Mouse (Mus musculus) limb, embryonic 13.5 days (tissue): Measurements from ENCODE around the gene Pitpnb. TPM values are rescaled to one million over a fixed set of nuclear protein-coding genes. Genes with fewer than 3 reads are reported as not detected.
A peak's percentile ranks its signal among the peaks of the same experiment; 100 is the strongest.

Experiments used
- ATAC-seq: fragments of 200-750 bp; cut with Nextera tagmentation; 2 replicates; pipeline ENCODE4 v1.8.0; 2017; ENCODE audit warnings: low read depth, moderate number of reproducible peaks, moderate TSS enrichment; ENCODE audit not compliant: low FRiP score
- H3K27ac ChIP-seq: fragments of 300-500 bp; sonication (generic); 2 replicates; pipeline ENCODE4 v1.5.1; 2015; ENCODE audit warnings: inconsistent platforms, mild to moderate bottlenecking, moderate library complexity
- H3K27me3 ChIP-seq: fragments of 300-500 bp; sonication (generic); 2 replicates; pipeline ENCODE4 v1.6.1; 2015; ENCODE audit warnings: mild to moderate bottlenecking, inconsistent platforms
- H3K36me3 ChIP-seq: fragments of 300-500 bp; sonication (generic); 2 replicates; pipeline ENCODE4 v1.6.1; 2015; ENCODE audit warnings: inconsistent platforms, mild to moderate bottlenecking, moderate library complexity
- H3K4me1 ChIP-seq: fragments of 300-500 bp; sonication (generic); 2 replicates; pipeline ENCODE4 v1.6.1; 2015; ENCODE audit warnings: inconsistent platforms
- H3K4me2 ChIP-seq: fragments of 300-500 bp; sonication (generic); replicated peaks from 2 replicates; pipeline ENCODE4 v1.6.1; 2015; ENCODE audit warnings: inconsistent platforms, mild to moderate bottlenecking, moderate library complexity
- H3K4me3 ChIP-seq: fragments of 300-500 bp; sonication (generic); 2 replicates; pipeline ENCODE4 v1.5.1; 2015; ENCODE audit warnings: moderate library complexity, mild to moderate bottlenecking, inconsistent platforms
- H3K9ac ChIP-seq: fragments of 300-500 bp; sonication (generic); 2 replicates; pipeline ENCODE4 v1.6.1; 2015; ENCODE audit warnings: mild to moderate bottlenecking, inconsistent platforms
- H3K9me3 ChIP-seq: fragments of 300-500 bp; sonication (generic); 2 replicates; pipeline ENCODE4 v1.6.1; 2016; ENCODE audit warnings: inconsistent platforms
- WGBS: fragments of 180-500 bp; shearing (Covaris S2); methylation state at CpG from one replicate; pipeline ENCODE4 v1.1.7; 2015; 5-methylcytosine and 5-hydroxymethylcytosine counted together
- polyA plus RNA-seq: library from polyadenylated mRNA; unstranded; fragments of >200 nt; fragmentation: Nextera tagmentation; extraction: Ambion mirVana; gene quantifications from 2 replicates; pipeline ENCODE4 v1.2.1, GENCODE M21; 2015

Pitpnb gene
- polyA plus RNA-seq, 1 experiment from 2014 or later: 116 TPM

GRCm38 (mm10) chr5:111356811-111357617 lies 26.5 kb downstream of the Pitpnb start:
- no peak overlapping the region for H3K4me3 ChIP-seq
- ATAC-seq: no peak
- no peak overlapping the region for H3K4me2 ChIP-seq
- 94% methylated on average over 12 of the region's 12 CpGs for WGBS
- H3K36me3 ChIP-seq: peaks cover 65% of the 10 kb centered on the region
- no peaks in the 10 kb centered on the region for H3K4me1 ChIP-seq
- H3K9me3 ChIP-seq: no peaks in the 10 kb centered on the region
- no peaks in the 10 kb centered on the region for H3K27me3 ChIP-seq
- no peak overlapping the region for H3K27ac ChIP-seq
- H3K9ac ChIP-seq: no peak overlapping the region

GRCm38 (mm10) chr5:111360546-111360945 lies 30.0 kb downstream of the Pitpnb start:
- 88% methylated on average over 5 of the region's 5 CpGs for WGBS
- Histone ChIP-seq H3K9ac (no peak overlapping the region), H3K4me2 (no peak overlapping the region), H3K36me3 (peaks cover 75% of the 10 kb centered on the region), H3K27me3 (no peaks in the 10 kb centered on the region), H3K4me3 (no peak overlapping the region), H3K4me1 (peaks cover under 1% of the 10 kb centered on the region; the same call in 1 of the 2 replicates), H3K9me3 (no peaks in the 10 kb centered on the region), H3K27ac (no peak overlapping the region)
- ATAC-seq: no peak

DNA sequence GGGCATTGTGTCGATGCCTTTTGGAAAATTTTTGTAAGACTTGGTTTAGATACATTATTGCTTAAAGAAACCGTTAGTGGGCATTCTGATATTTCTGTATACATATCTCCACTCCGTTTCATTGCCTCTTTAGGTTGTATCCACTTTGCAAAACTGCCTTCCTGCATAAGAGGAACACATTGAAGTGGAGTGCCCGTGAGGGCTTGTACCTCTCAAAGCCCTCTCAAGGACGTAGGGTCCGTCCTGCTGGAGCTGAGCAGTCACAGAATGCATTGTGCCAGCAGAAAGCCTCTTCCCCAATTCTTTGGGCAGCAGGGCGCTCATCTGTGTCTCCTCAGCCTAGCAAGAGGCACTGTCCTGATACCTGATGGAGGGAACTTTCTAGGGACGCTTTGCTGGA lies 30.5 kb downstream of the Pitpnb start:
- Histone ChIP-seq H3K27ac (no peak overlapping the region; the same call in 1 of the 2 replicates), H3K27me3 (no peaks in the 10 kb centered on the region), H3K9me3 (no peaks in the 10 kb centered on the region), H3K9ac (no peak overlapping the region), H3K4me2 (no peak overlapping the region), H3K4me3 (no peak overlapping the region), H3K4me1 (peaks cover 5% of the 10 kb centered on the region), H3K36me3 (peaks cover 74% of the 10 kb centered on the region)
- no peak for ATAC-seq
- 89% methylated on average over 8 of the region's 8 CpGs for WGBS

DNA sequence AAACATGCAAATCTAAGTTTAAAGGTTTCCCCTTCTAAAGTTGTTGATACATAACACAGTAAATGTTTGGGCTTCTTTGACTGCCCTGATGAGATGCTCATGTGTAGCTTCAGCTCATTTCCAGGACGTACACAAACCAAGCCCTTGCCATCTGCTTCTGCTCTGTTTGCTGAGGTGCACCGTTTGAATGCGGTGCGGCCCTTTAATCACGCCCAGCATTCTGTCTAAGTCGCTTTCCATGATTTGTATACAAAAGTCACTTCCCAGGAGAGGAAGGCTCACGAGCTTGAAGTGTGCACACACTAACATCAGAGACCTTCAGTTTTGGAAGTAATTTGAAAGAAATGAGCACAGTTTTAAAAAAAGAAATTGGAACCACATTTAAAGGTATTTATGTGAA lies 31.3 kb downstream of the Pitpnb start:
- no peaks in the 10 kb centered on the region for H3K27me3 ChIP-seq
- H3K4me3 ChIP-seq: no peak overlapping the region
- peaks cover 11% of the 10 kb centered on the region for H3K4me1 ChIP-seq
- no peak overlapping the region for H3K4me2 ChIP-seq
- peak overlapping the region; percentile 55 for H3K27ac ChIP-seq
- no peaks in the 10 kb centered on the region for H3K9me3 ChIP-seq
- peaks cover 68% of the 10 kb centered on the region for H3K36me3 ChIP-seq
- no peak for ATAC-seq
- WGBS: 61% methylated on average over 7 of the region's 7 CpGs
- H3K9ac ChIP-seq: no peak overlapping the region

DNA sequence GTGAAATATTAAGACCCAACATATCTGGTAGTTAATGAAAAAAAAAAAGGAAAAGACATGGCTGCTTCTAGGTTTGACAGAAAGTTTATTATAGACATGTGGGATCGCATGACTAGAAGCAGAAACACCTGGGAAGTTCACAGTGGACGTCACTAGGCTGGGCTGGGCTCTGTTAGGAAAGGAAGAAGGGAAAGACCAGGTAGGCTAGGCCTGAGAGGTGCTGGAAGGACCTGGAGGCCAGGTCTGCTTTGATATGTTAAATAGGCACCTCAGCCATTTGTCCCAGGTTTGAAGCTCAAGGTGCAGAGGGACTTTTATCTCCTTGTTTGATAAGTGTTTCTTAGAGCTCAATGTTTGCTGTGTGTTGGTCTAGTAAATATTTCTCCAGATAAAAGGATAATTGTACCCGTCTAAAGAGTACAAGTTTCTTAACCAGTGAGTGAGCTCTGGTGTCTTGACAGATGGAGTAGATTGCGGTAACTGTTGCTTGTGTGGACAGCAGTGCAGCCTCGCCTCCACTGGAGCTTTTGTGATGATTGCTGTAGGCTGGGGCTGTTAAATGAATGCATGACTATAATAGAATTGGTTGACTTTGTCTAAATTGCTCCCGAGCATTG lies 33.0 kb downstream of the Pitpnb start:
- Histone ChIP-seq H3K36me3 (peaks cover 57% of the 10 kb centered on the region), H3K9me3 (no peaks in the 10 kb centered on the region), H3K27me3 (no peaks in the 10 kb centered on the region), H3K27ac (no peak overlapping the region), H3K4me2 (no peak overlapping the region), H3K4me3 (no peak overlapping the region), H3K4me1 (peaks cover 20% of the 10 kb centered on the region), H3K9ac (no peak overlapping the region)
- WGBS: 74% methylated on average over 6 of the region's 6 CpGs
- ATAC-seq: no peak

- WGBS: 47% methylated on average over 3 of the region's 3 CpGs
- H3K36me3 ChIP-seq: peaks cover 56% of the 10 kb centered on the region
These were observed 34.0 kb downstream of the Pitpnb start for GRCm38 (mm10) chr5:111364533-111364932.

DNA sequence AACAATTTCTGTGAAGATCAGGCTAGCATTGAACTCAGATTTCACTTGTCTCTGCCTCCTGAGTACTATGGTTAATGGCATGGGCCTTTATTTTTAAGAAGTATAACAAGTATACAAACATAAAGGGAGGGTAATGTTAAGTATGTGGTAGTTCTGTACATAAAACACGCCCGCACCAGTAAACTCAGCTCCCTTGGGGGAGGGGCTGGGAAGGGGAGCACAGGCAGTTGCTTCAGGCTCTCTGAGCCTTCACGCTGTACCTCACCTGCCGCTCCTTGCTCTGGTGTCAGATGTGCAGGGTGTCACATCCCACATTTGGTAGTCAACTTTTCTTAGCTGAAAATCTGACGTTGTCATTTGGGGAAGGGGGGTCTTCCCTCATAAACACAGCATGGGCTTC lies 35.6 kb downstream of the Pitpnb start:
- Histone ChIP-seq H3K4me1 (peaks cover 20% of the 10 kb centered on the region), H3K4me3 (no peak overlapping the region), H3K27me3 (no peaks in the 10 kb centered on the region), H3K36me3 (peaks cover 57% of the 10 kb centered on the region), H3K9ac (no peak overlapping the region), H3K9me3 (no peaks in the 10 kb centered on the region), H3K27ac (no peak overlapping the region), H3K4me2 (no peak overlapping the region)
- no peak for ATAC-seq
- 44% methylated on average over 5 of the region's 5 CpGs for WGBS

More at GRCm38 (mm10) chr5:111364533-111364932, 34.0 kb downstream of the Pitpnb start:
- Histone ChIP-seq H3K4me3 (no peak overlapping the region), H3K9me3 (no peaks in the 10 kb centered on the region), H3K27me3 (no peaks in the 10 kb centered on the region), H3K9ac (no peak overlapping the region), H3K4me1 (peaks cover 20% of the 10 kb centered on the region), H3K4me2 (no peak overlapping the region), H3K27ac (no peak overlapping the region)
- ATAC-seq: no peak

DNA sequence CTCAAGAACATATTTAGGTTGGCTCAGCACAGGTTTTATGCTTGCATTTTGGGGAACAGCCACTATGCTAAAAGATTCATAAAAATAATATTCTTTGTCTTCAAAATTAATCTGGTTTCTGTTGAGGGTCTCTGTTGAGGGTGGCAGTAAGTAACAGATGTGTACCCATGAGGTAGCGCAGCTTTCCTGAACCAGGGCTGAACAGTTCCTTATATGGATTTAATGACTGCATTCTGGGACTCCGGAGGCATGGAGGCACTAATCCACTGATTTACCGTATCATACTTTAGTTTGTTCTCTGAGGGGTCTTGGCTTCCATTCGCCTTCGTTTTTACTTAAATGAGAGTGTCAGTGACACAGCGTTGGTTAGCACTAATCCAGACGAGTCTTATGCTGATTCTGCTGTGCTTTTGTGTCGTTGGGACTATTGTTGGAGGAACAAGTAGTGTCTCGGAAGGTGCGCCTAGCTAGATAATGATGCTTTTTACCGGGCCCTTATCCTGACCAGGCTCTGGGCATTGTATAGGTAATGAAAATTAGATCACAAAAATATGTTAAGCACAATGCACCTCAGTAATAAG lies 37.5 kb downstream of the Pitpnb start:
- no peak overlapping the region for H3K4me3 ChIP-seq
- no peak overlapping the region for H3K4me2 ChIP-seq
- H3K9me3 ChIP-seq: no peaks in the 10 kb centered on the region
- H3K36me3 ChIP-seq: peaks cover 60% of the 10 kb centered on the region
- ATAC-seq: no peak
- H3K4me1 ChIP-seq: peaks cover 20% of the 10 kb centered on the region
- H3K27me3 ChIP-seq: no peaks in the 10 kb centered on the region
- WGBS: 75% methylated on average over 11 of the region's 11 CpGs
- no peak overlapping the region for H3K27ac ChIP-seq
- no peak overlapping the region for H3K9ac ChIP-seq

DNA sequence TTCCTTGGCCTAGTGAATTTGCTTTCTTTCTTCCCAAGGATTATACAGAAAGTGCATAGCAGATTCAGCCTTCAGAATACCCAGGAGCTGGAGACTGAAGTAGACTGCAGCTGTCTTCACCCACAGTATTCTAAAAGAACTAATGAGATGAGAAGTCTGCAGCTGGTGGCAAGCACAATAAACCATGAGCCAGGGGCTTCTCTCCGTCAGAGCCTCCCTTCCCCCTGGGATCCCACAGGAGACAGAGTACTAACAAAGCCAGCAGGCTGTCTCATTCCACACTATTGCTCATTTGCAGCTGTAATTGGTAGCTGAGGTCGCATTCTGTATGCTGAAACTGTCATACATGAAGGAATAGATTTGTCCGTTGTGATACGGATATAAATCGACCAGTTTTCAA lies 38.0 kb downstream of the Pitpnb start:
- WGBS: 80% methylated on average over 5 of the region's 5 CpGs
- H3K9me3 ChIP-seq: no peaks in the 10 kb centered on the region
- H3K9ac ChIP-seq: no peak overlapping the region
- ATAC-seq: no peak
- H3K4me2 ChIP-seq: no peak overlapping the region
- peaks cover 20% of the 10 kb centered on the region for H3K4me1 ChIP-seq
- H3K36me3 ChIP-seq: peaks cover 64% of the 10 kb centered on the region
- H3K4me3 ChIP-seq: no peak overlapping the region
- no peak overlapping the region for H3K27ac ChIP-seq
- no peaks in the 10 kb centered on the region for H3K27me3 ChIP-seq

DNA sequence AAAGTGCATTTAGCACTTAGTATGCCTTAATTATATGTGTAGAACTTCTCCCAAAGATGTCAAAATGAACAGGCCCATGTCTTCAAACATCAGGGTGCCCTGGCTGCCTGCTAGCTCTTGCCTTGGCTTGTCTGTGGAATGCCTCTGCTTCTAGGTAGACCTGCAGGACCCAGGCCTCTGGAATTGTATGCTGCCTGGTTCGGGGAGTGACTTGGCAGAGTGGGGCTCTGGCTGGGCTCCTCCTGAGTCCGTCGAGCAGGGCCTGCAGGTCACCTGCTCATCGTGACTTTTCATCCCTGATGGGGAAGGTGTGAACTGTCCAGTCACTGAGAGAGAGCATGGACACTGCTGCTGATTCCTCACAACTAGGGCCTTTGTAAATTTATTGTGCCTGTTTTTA lies 45.1 kb downstream of the Pitpnb start:
- peaks cover 83% of the 10 kb centered on the region for H3K36me3 ChIP-seq
- H3K27ac ChIP-seq: peak overlapping the region; percentile 67; the same call in 1 of the 2 replicates
- no peaks in the 10 kb centered on the region for H3K9me3 ChIP-seq
- no peak for ATAC-seq
- H3K4me3 ChIP-seq: no peak overlapping the region
- H3K9ac ChIP-seq: peak overlapping the region; percentile 26; the same call in 1 of the 2 replicates
- no peak overlapping the region for H3K4me2 ChIP-seq
- 83% methylated on average over 4 of the region's 4 CpGs for WGBS
- peaks cover 32% of the 10 kb centered on the region for H3K4me1 ChIP-seq
- H3K27me3 ChIP-seq: no peaks in the 10 kb centered on the region

- 0 out of 2 replicates have a peak overlapping the region, but pooled peaks have one; percentile 26 for H3K9ac ChIP-seq
- WGBS: 74% methylated on average over 24 of the region's 24 CpGs
- no peaks in the 10 kb centered on the region for H3K9me3 ChIP-seq
- peak overlapping the region; percentile 67; the same call in 1 of the 2 replicates for H3K27ac ChIP-seq
- peaks cover 83% of the 10 kb centered on the region for H3K36me3 ChIP-seq
- no peak for ATAC-seq
- 0 out of 2 replicates have a peak overlapping the region, but pooled peaks have one; percentile 7 for H3K4me2 ChIP-seq
- no peaks in the 10 kb centered on the region for H3K27me3 ChIP-seq
- peaks cover 32% of the 10 kb centered on the region for H3K4me1 ChIP-seq
- H3K4me3 ChIP-seq: no peak overlapping the region
These were observed 45.9 kb downstream of the Pitpnb start for GRCm38 (mm10) chr5:111376276-111377020.
